Mouse (Mus musculus) embryonic facial prominence, embryonic 14.5 days (tissue): ENCODE measurements at regions not wholly inside any gene's neighbourhood (a gene's known extent, or its start where the extent isn't known, plus 50 kb on each side); places are given as distances from the start of the nearest gene placed in this dataset.

Source experiments
- ATAC-seq: fragments of 200-750 bp; cut with Nextera tagmentation; 2 replicates; pipeline ENCODE4 v1.8.0; 2017; ENCODE audit warnings: low read depth, moderate number of reproducible peaks, moderate TSS enrichment
- DNase-seq: peaks from one replicate; pipeline ENCODE4 v3.0.0-alpha.2; 2015; ENCODE audit warnings: low spot score
- H3K27ac ChIP-seq: fragments of 300-500 bp; sonication (generic); replicated peaks from 2 replicates; pipeline ENCODE4 v1.5.1; 2014; ENCODE audit warnings: low read depth, mild to moderate bottlenecking, low read length, moderate library complexity
- H3K27me3 ChIP-seq: fragments of 300-500 bp; sonication (generic); replicated peaks from 2 replicates; pipeline ENCODE4 v1.6.1; 2014; ENCODE audit warnings: low read length; ENCODE audit not compliant: control insufficient read depth, insufficient read depth
- H3K36me3 ChIP-seq: fragments of 300-500 bp; sonication (generic); 2 replicates; pipeline ENCODE4 v1.6.1; 2014; ENCODE audit warnings: low read length, mixed read lengths; ENCODE audit not compliant: control insufficient read depth, insufficient read depth
- H3K4me1 ChIP-seq: fragments of 300-500 bp; sonication (generic); 2 replicates; pipeline ENCODE4 v1.6.1; 2014; ENCODE audit warnings: antibody characterized with exemption, low read length; ENCODE audit not compliant: control insufficient read depth, insufficient read depth
- H3K4me2 ChIP-seq: fragments of 300-500 bp; sonication (generic); 2 replicates; pipeline ENCODE4 v1.6.1; 2014; ENCODE audit warnings: low read depth, mild to moderate bottlenecking, low read length, moderate library complexity, mixed read lengths
- H3K4me3 ChIP-seq: fragments of 300-500 bp; sonication (generic); 2 replicates; pipeline ENCODE4 v1.5.1; 2014; ENCODE audit warnings: low read depth, mild to moderate bottlenecking, low read length
- H3K9ac ChIP-seq: fragments of 300-500 bp; sonication (generic); 2 replicates; pipeline ENCODE4 v1.6.1; 2014; ENCODE audit warnings: low read depth, mild to moderate bottlenecking, low read length, moderate library complexity, mixed read lengths
- H3K9me3 ChIP-seq: fragments of 300-500 bp; sonication (generic); 2 replicates; pipeline ENCODE4 v1.6.1; 2016; ENCODE audit warnings: low read length; ENCODE audit not compliant: control insufficient read depth
- WGBS: fragments of 180-500 bp; shearing (Covaris S2); extraction: QIAGEN DNeasy Blood & Tissue Kit; methylation state at CpG from one replicate; pipeline ENCODE4 v1.1.7; 2014; 5-methylcytosine and 5-hydroxymethylcytosine counted together

- no peak for DNase-seq
- Histone ChIP-seq H3K4me3 (no peak overlapping the region), H3K9me3 (peaks cover 11% of the 10 kb centered on the region; the same call in 1 of the 2 replicates), H3K4me2 (no peak overlapping the region), H3K9ac (no peak overlapping the region), H3K27ac (no peak overlapping the region), H3K4me1 (no peaks in the 10 kb centered on the region), H3K36me3 (no peaks in the 10 kb centered on the region), H3K27me3 (no peaks in the 10 kb centered on the region)
- ATAC-seq = no peak
- 88% methylated on average over 1 of the region's 1 CpGs for WGBS
Observed at GRCm38 (mm10) chr3:35294771-35295170, 459.1 kb upstream of the Atp11b start.

GRCm38 (mm10) chr3:35295746-35296145 lies 458.2 kb upstream of the Atp11b start:
- no peak for DNase-seq
- Histone ChIP-seq H3K27me3 (no peaks in the 10 kb centered on the region), H3K4me3 (no peak overlapping the region), H3K4me2 (no peak overlapping the region), H3K9ac (no peak overlapping the region), H3K27ac (no peak overlapping the region), H3K36me3 (no peaks in the 10 kb centered on the region), H3K9me3 (peaks cover 11% of the 10 kb centered on the region; the same call in 1 of the 2 replicates), H3K4me1 (no peaks in the 10 kb centered on the region)
- ATAC-seq = no peak
- 62% methylated on average over 4 of the region's 4 CpGs for WGBS

- Histone ChIP-seq H3K4me2 (no peak overlapping the region), H3K27me3 (no peaks in the 10 kb centered on the region), H3K9ac (no peak overlapping the region), H3K9me3 (peaks cover 20% of the 10 kb centered on the region; the same call in 1 of the 2 replicates), H3K36me3 (no peaks in the 10 kb centered on the region), H3K27ac (no peak overlapping the region), H3K4me1 (no peaks in the 10 kb centered on the region), H3K4me3 (no peak overlapping the region)
- ATAC-seq (no peak), DNase-seq (no peak)
Observed at GRCm38 (mm10) chr3:35299036-35299435, 454.9 kb upstream of the Atp11b start.

- H3K4me3 ChIP-seq = no peak overlapping the region
- H3K27me3 ChIP-seq = no peaks in the 10 kb centered on the region
- no peak overlapping the region for H3K4me2 ChIP-seq
- H3K27ac ChIP-seq = no peak overlapping the region
- ATAC-seq (no peak), DNase-seq (no peak)
- H3K36me3 ChIP-seq = no peaks in the 10 kb centered on the region
- no peaks in the 10 kb centered on the region for H3K4me1 ChIP-seq
- WGBS = 86% methylated on average over 4 of the region's 4 CpGs
- peaks cover 11% of the 10 kb centered on the region; the same call in 1 of the 2 replicates for H3K9me3 ChIP-seq
- no peak overlapping the region for H3K9ac ChIP-seq
Observed at GRCm38 (mm10) chr3:35306013-35306412, 447.9 kb upstream of the Atp11b start.

GRCm38 (mm10) chr3:35314177-35314576 lies 439.7 kb upstream of the Atp11b start:
- Histone ChIP-seq H3K4me2 (no peak overlapping the region), H3K4me3 (no peak overlapping the region), H3K9me3 (no peaks in the 10 kb centered on the region), H3K27ac (no peak overlapping the region), H3K9ac (no peak overlapping the region), H3K36me3 (no peaks in the 10 kb centered on the region), H3K4me1 (peaks cover 3% of the 10 kb centered on the region; the same call in 1 of the 2 replicates), H3K27me3 (no peaks in the 10 kb centered on the region)
- ATAC-seq = no peak
- WGBS = 46% methylated on average over 10 of the region's 10 CpGs
- no peak for DNase-seq

- no peak for DNase-seq
- H3K27me3 ChIP-seq = no peaks in the 10 kb centered on the region
- 58% methylated on average over 6 of the region's 6 CpGs for WGBS
- ATAC-seq = no peak
- no peak overlapping the region for H3K4me3 ChIP-seq
- no peaks in the 10 kb centered on the region for H3K36me3 ChIP-seq
- peaks cover 3% of the 10 kb centered on the region; the same call in 1 of the 2 replicates for H3K4me1 ChIP-seq
- H3K9me3 ChIP-seq = no peaks in the 10 kb centered on the region
- no peak overlapping the region for H3K4me2 ChIP-seq
- no peak overlapping the region for H3K9ac ChIP-seq
- H3K27ac ChIP-seq = no peak overlapping the region
Observed at GRCm38 (mm10) chr3:35315162-35315561, 438.7 kb upstream of the Atp11b start.

- WGBS = 15% methylated on average over 13 of the region's 13 CpGs
- Histone ChIP-seq H3K4me1 (peaks cover 9% of the 10 kb centered on the region; the same call in 1 of the 2 replicates), H3K9ac (no peak overlapping the region), H3K27me3 (no peaks in the 10 kb centered on the region), H3K4me3 (no peak overlapping the region), H3K27ac (no peak overlapping the region), H3K9me3 (no peaks in the 10 kb centered on the region), H3K36me3 (no peaks in the 10 kb centered on the region), H3K4me2 (peak overlapping the region; percentile 29)
- ATAC-seq (peak; percentile 80), DNase-seq (peak; percentile 83)
Observed at GRCm38 (mm10) chr3:35318348-35318747, 435.6 kb upstream of the Atp11b start.

- ATAC-seq = no peak
- no peaks in the 10 kb centered on the region for H3K36me3 ChIP-seq
- no peaks in the 10 kb centered on the region for H3K27me3 ChIP-seq
- H3K27ac ChIP-seq = no peak overlapping the region
- H3K9ac ChIP-seq = no peak overlapping the region
- no peak overlapping the region for H3K4me3 ChIP-seq
- no peaks in the 10 kb centered on the region for H3K9me3 ChIP-seq
- peaks cover 9% of the 10 kb centered on the region; the same call in 1 of the 2 replicates for H3K4me1 ChIP-seq
- WGBS = 31% methylated on average over 7 of the region's 7 CpGs
- no peak overlapping the region for H3K4me2 ChIP-seq
- no peak for DNase-seq
Observed at GRCm38 (mm10) chr3:35320844-35321393, 433.0 kb upstream of the Atp11b start.

- Histone ChIP-seq H3K36me3 (no peaks in the 10 kb centered on the region), H3K4me3 (no peak overlapping the region), H3K4me2 (no peak overlapping the region), H3K27ac (no peak overlapping the region), H3K4me1 (peaks cover 9% of the 10 kb centered on the region; the same call in 1 of the 2 replicates), H3K27me3 (no peaks in the 10 kb centered on the region), H3K9me3 (no peaks in the 10 kb centered on the region), H3K9ac (no peak overlapping the region)
- ATAC-seq (no peak), DNase-seq (no peak)
- 55% methylated on average over 2 of the region's 2 CpGs for WGBS
Observed at GRCm38 (mm10) chr3:35321991-35322390, 431.9 kb upstream of the Atp11b start.
